In genomic region chr4:116143891-116144717, GRCm38 (mm10) we compare ENCODE assay signal across 9 mouse cellular contexts. TPM values are rescaled to one million over a fixed set of nuclear protein-coding genes. Genes with fewer than 3 reads are reported as not detected.
DNase-seq lines count a peak whose midpoint lies in the region; ATAC-seq and TF ChIP-seq lines count a peak whose summit lies in the region.
"Had no signal": no experiment of that assay in that cellular context is flagged by ENCODE, and none has a peak within 500 bp of the region (broad histone marks: within the 10 kb centered on the region; RNA-seq: fewer than 3 reads in every experiment).

No protein-coding gene starts in this region.

- ATAC-seq in Patski = peak; percentile 78
- ATAC-seq in hindbrain, embryonic 12.5 days (ENCODE audit: low FRiP score) = peak; percentile 76

- H3K9me3 ChIP-seq in hindbrain, embryonic 12.5 days (replicated peaks) = no peaks in the 10 kb centered on the region

- H3K4me3 ChIP-seq in hindbrain, embryonic 12.5 days = peak overlapping the region; percentile 50

- H3K27ac ChIP-seq in hindbrain, embryonic 12.5 days = no peak overlapping the region

- TF ChIP-seq CTCF in Patski (IDR thresholded peaks at IDR 0.05) = no peak

- POLR2A ChIA-PET in Patski (lab: Charles Lee) = interaction anchor here (0.6 kb wide), 2 partner anchors 158 to 640 kb away, joined by 3 read pairs; no protein-coding TSS in a partner anchor

- H3K4me1 ChIP-seq in hindbrain, embryonic 12.5 days = peaks cover 16% of the 10 kb centered on the region

- no peak for DNase-seq in Patski (ENCODE audit: low read depth, low spot score)
- peak; percentile 87 for DNase-seq in cerebellum, adult 9-10 months
- peak; percentile 67 to 69 for DNase-seq in frontal cortex, postnatal 36 days (ENCODE audit: low spot score in 2 of 2)
- DNase-seq in layer of hippocampus, postnatal 25 days (ENCODE audit: extremely low spot score in 1 of 2, low spot score in 1 of 2) = peak; percentile 71 to 76
- peak; percentile 75 for DNase-seq in lung, postnatal 4 days
- DNase-seq in retina, embryonic 14.5 days (ENCODE audit: low spot score) = peak; percentile 69
- peak; percentile 68 for DNase-seq in urinary bladder, postnatal 14 days (ENCODE audit: low spot score)

- H3K9ac ChIP-seq in hindbrain, embryonic 12.5 days = peak overlapping the region; percentile 73

- peak overlapping the region; percentile 96 for H3K4me2 ChIP-seq in hindbrain, embryonic 12.5 days (replicated peaks)

- in situ Hi-C loops in Patski (cut with MboI; ENCODE audit: low pct_unique_long_range_greater_than_20kb) = no loop called here

- H3K27me3 ChIP-seq in Patski = no peaks in the 10 kb centered on the region
- peaks cover 21% of the 10 kb centered on the region for H3K27me3 ChIP-seq in hindbrain, embryonic 12.5 days

- WGBS in hindbrain, embryonic 12.5 days = under 1% methylated on average over 47 of the region's 47 CpGs

- H3K36me3 ChIP-seq in hindbrain, embryonic 12.5 days = no peaks in the 10 kb centered on the region

- CTCF ChIA-PET in Patski (lab: Charles Lee) = no interaction called here

RNA-seq across cellular contexts. Expression of gene Lurap1, which starts 7.0 kb away (rescaled TPM):
- polyA plus RNA-seq in Patski (2021) = 8.3 TPM
- 1.6 and 2.2 TPM in 2 replicates for polyA plus RNA-seq in hindbrain, embryonic 12.5 days (2016; fragmentation: Nextera tagmentation; extraction: Ambion mirVana)
- 10 to 100 TPM; 19.7 to 23.7 TPM for total RNA-seq in layer of hippocampus, postnatal 25 days (2021)

RNA-seq across cellular contexts. Expression of gene Pomgnt1, which starts 20.5 kb away (rescaled TPM):
- 57.6 TPM for polyA plus RNA-seq in Patski (2021)
- 62.7 and 67.5 TPM in 2 replicates for polyA plus RNA-seq in hindbrain, embryonic 12.5 days (2016; fragmentation: Nextera tagmentation; extraction: Ambion mirVana)
- 10 to 100 TPM; 64.5 to 68.6 TPM for total RNA-seq in layer of hippocampus, postnatal 25 days (2021)

RNA-seq across cellular contexts. Expression of gene Rad54l, which starts 20.6 kb away (rescaled TPM):
- 5.6 TPM for polyA plus RNA-seq in Patski (2021)
- polyA plus RNA-seq in hindbrain, embryonic 12.5 days (2016; fragmentation: Nextera tagmentation; extraction: Ambion mirVana) = 28.3 and 28.5 TPM in 2 replicates
- total RNA-seq in layer of hippocampus, postnatal 25 days (2021) = under 1 TPM; 0.54 to 0.99 TPM

RNA-seq across cellular contexts. Expression of gene Tspan1, which starts 23.3 kb away (rescaled TPM):
- polyA plus RNA-seq in Patski (2021) = 0.06 TPM
- polyA plus RNA-seq in hindbrain, embryonic 12.5 days (2016; fragmentation: Nextera tagmentation; extraction: Ambion mirVana) = 0.17 TPM in 1 of 2 replicates, not detected in the other
- total RNA-seq in layer of hippocampus, postnatal 25 days (2021) = not detected

RNA-seq across cellular contexts. Expression of gene 1700042G07Rik, which starts 29.1 kb away (rescaled TPM):
- polyA plus RNA-seq in Patski (2021) = not detected
- not detected in 2 replicates for polyA plus RNA-seq in hindbrain, embryonic 12.5 days (2016; fragmentation: Nextera tagmentation; extraction: Ambion mirVana)
- not detected for total RNA-seq in layer of hippocampus, postnatal 25 days (2021)
- polyA plus RNA-seq: large intestine, adult 2 months had no signal
